Mouse (Mus musculus): ENCODE data around the gene Cct8l1. TPM values are rescaled to one million over a fixed set of nuclear protein-coding genes. Genes with fewer than 3 reads are reported as not detected.
A peak's percentile ranks its signal among the peaks of the same experiment; 100 is the strongest.

Cct8l1 gene
- polyA plus RNA-seq, 1 experiment from 2014 or later = not detected

DNA sequence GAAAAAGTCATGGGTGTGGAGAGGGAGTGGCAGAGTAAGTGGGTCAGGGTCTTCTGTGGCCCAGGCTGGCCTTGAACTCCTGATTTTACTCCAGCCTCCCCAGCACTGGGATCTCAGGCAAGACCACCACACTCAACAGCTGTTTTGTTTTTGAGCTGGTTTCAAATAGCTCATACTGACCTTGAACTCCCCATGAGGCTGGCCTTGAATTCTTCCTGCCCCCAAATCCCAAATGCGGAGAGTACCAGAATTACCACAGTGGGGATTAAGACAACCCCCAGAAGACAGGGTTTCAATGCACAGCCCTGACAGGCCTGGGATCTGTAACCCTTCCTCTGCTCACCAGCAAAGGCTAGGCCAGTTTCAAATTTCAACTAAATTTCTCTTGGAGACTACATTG lies 12.1 kb downstream of the Cct8l1 start:
- 65% methylated on average over 1 of the region's 1 CpGs for WGBS (ENCODE audit: insufficient replicate concordance)
- Histone ChIP-seq H3K4me2 (ENCODE audit: low read depth, low read length) (no peak overlapping the region), H3K27me3 (ENCODE audit: control insufficient read depth, insufficient read depth, low read depth, low read length) (no peaks in the 10 kb centered on the region), H3K9ac (ENCODE audit: low read depth, low read length) (no peak overlapping the region), H3K27ac (ENCODE audit: low read length) (no peak overlapping the region; the same call in 1 of the 2 replicates), H3K4me1 (ENCODE audit: control insufficient read depth, low read depth, low read length) (peaks cover 27% of the 10 kb centered on the region), H3K9me3 (replicated peaks; ENCODE audit: control insufficient read depth, low read length) (no peaks in the 10 kb centered on the region), H3K4me3 (ENCODE audit: low read depth, low read length) (no peak overlapping the region), H3K36me3 (ENCODE audit: control insufficient read depth, insufficient read depth) (no peaks in the 10 kb centered on the region)
- no peak for ATAC-seq (ENCODE audit: low read depth)

DNA sequence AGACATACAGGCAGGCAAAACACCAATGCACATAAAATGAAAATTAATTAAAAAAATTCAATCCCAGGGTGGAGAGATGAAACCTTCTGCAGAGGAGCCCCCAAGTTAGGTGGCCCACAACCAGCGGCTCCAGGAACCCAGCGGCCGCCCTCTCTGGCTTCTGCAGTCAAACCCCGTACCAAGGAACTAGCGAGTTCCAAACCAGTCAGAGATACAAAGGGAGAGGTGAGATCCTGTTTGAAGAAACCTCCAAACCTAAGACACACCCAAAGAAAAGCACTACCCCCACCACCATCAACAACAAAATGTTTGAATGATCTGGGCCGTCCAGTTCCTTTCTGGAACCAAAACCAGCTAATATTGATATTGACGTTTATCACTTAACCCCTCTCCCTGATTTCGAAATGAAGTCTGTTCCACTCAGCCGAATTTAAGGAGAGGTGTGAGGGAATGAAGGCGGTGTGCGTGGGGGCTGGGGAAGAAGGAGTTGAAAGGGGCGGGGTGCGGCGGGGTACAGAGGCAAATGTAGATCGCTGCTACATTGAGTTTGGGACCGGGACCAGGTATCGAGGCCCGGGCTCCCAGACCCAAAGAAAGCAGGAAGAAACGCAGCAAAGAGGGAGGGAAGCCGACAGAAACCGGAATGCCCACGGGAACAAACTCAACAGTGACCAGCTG lies 13.1 kb downstream of the Cct8l1 start:
- peak overlapping the region; percentile 69 for H3K9ac ChIP-seq (ENCODE audit: low read depth, low read length)
- H3K9me3 ChIP-seq (replicated peaks; ENCODE audit: control insufficient read depth, low read length) = no peaks in the 10 kb centered on the region
- 8% methylated on average over 22 of the region's 22 CpGs for WGBS (ENCODE audit: insufficient replicate concordance)
- no peaks in the 10 kb centered on the region for H3K27me3 ChIP-seq (ENCODE audit: control insufficient read depth, insufficient read depth, low read depth, low read length)
- peak overlapping the region; percentile 77 for H3K4me3 ChIP-seq (ENCODE audit: low read depth, low read length)
- no peaks in the 10 kb centered on the region for H3K36me3 ChIP-seq (ENCODE audit: control insufficient read depth, insufficient read depth)
- H3K4me2 ChIP-seq (ENCODE audit: low read depth, low read length) = peak overlapping the region; percentile 92
- peaks cover 30% of the 10 kb centered on the region for H3K4me1 ChIP-seq (ENCODE audit: control insufficient read depth, low read depth, low read length)
- peak overlapping the region; percentile 64 for H3K27ac ChIP-seq (ENCODE audit: low read length)
- ATAC-seq (ENCODE audit: low read depth) = peak; percentile 7

GRCm38 (mm10) chr5:25529529-25530421 lies 13.9 kb downstream of the Cct8l1 start:
- H3K9ac ChIP-seq (ENCODE audit: low read depth, low read length) = peak overlapping the region; percentile 76
- H3K4me3 ChIP-seq (ENCODE audit: low read depth, low read length) = peak overlapping the region; percentile 77
- WGBS (ENCODE audit: insufficient replicate concordance) = under 1% methylated on average over 84 of the region's 87 CpGs
- H3K27me3 ChIP-seq (ENCODE audit: control insufficient read depth, insufficient read depth, low read depth, low read length) = no peaks in the 10 kb centered on the region
- peaks cover 30% of the 10 kb centered on the region for H3K4me1 ChIP-seq (ENCODE audit: control insufficient read depth, low read depth, low read length)
- peak; percentile 98 for ATAC-seq (ENCODE audit: low read depth)
- H3K4me2 ChIP-seq (ENCODE audit: low read depth, low read length) = peak overlapping the region; percentile 92
- H3K36me3 ChIP-seq (ENCODE audit: control insufficient read depth, insufficient read depth) = no peaks in the 10 kb centered on the region
- peak overlapping the region; percentile 94 for H3K27ac ChIP-seq (ENCODE audit: low read length)
- no peaks in the 10 kb centered on the region for H3K9me3 ChIP-seq (replicated peaks; ENCODE audit: control insufficient read depth, low read length)

DNA sequence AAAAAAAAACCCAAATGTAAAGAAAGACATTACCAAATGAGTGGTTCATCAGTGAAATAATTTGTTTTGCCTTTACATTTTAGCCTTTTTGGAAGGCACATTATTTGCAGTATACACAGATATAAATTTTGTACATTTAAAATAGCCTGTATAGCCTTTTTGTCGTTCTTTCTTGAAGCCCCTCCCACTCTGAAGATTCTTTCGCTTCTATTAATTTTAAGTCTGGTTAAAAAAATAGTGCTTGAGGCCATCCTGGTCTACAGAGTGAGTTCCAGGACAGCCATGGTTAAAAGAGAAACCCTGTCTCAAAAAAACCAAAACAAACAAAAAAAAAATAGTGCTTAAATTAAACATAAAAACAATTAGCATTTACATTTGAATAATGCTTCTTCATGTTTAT lies 14.8 kb downstream of the Cct8l1 start:
- H3K27ac ChIP-seq (ENCODE audit: low read length) = no peak overlapping the region

DNA sequence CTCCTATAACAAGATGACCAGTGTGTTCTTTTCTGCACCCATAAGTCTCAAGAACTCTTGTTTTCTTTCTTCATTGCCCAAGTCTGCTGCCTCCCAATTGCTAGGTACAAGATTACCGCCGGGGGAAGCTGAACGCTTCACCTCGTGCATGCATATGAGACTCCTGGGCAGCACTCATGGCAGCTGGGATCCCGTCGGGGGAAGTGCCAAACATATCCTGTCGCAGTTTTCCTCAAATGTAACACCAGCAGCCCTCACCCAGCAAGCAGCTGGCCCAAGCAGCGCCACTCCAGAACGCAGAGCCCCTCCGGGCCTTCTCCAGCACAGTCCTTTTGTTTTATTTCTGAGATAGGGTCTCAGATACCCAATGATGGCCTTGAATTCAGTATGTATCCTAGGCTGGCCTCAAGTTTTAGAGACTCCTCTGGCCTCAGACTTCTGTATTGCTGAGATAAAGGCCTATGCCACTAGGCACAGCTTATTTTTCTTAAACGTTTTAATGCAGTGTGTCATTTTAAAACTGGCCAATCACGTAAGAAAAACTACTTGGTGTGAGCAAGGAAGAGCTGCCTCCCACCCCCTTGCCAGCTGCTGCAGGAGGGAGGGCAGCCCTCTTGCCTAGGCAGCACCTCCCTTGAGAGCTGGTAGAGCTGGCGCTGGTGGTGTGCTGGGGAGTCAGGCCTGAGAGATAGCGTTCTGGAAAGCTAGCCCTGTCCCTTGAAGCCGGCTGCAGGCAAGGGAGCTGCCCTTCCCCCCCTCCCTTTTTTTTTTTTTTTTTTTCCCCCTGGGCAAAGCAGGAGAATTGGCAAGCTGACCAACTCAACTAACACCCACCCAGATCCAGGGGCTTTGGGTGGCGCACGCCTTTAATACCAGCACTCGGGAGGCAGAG lies 16.6 kb downstream of the Cct8l1 start:
- H3K36me3 ChIP-seq (ENCODE audit: control insufficient read depth, insufficient read depth) = no peaks in the 10 kb centered on the region
- H3K4me3 ChIP-seq (ENCODE audit: low read depth, low read length) = no peak overlapping the region
- H3K9me3 ChIP-seq (replicated peaks; ENCODE audit: control insufficient read depth, low read length) = no peaks in the 10 kb centered on the region
- 51% methylated on average over 18 of the region's 18 CpGs for WGBS (ENCODE audit: insufficient replicate concordance)
- no peak overlapping the region for H3K9ac ChIP-seq (ENCODE audit: low read depth, low read length)
- peak overlapping the region; percentile 1; the same call in 1 of the 2 replicates for H3K4me2 ChIP-seq (ENCODE audit: low read depth, low read length)
- no peaks in the 10 kb centered on the region for H3K27me3 ChIP-seq (ENCODE audit: control insufficient read depth, insufficient read depth, low read depth, low read length)
- H3K27ac ChIP-seq (ENCODE audit: low read length) = peak overlapping the region; percentile 62
- peaks cover 34% of the 10 kb centered on the region for H3K4me1 ChIP-seq (ENCODE audit: control insufficient read depth, low read depth, low read length)
- ATAC-seq (ENCODE audit: low read depth) = no peak

More for the DNA sequence above, 14.8 kb downstream of the Cct8l1 start:
- Histone ChIP-seq H3K9me3 (replicated peaks; ENCODE audit: control insufficient read depth, low read length) (no peaks in the 10 kb centered on the region), H3K4me2 (ENCODE audit: low read depth, low read length) (peak overlapping the region; percentile 80), H3K4me1 (ENCODE audit: control insufficient read depth, low read depth, low read length) (peaks cover 30% of the 10 kb centered on the region), H3K9ac (ENCODE audit: low read depth, low read length) (no peak overlapping the region; the same call in 1 of the 2 replicates), H3K4me3 (ENCODE audit: low read depth, low read length) (peak overlapping the region; percentile 77), H3K36me3 (ENCODE audit: control insufficient read depth, insufficient read depth) (no peaks in the 10 kb centered on the region), H3K27me3 (ENCODE audit: control insufficient read depth, insufficient read depth, low read depth, low read length) (no peaks in the 10 kb centered on the region)
- WGBS (ENCODE audit: insufficient replicate concordance) = 6% methylated on average over 2 of the region's 2 CpGs
- ATAC-seq (ENCODE audit: low read depth) = no peak

DNA sequence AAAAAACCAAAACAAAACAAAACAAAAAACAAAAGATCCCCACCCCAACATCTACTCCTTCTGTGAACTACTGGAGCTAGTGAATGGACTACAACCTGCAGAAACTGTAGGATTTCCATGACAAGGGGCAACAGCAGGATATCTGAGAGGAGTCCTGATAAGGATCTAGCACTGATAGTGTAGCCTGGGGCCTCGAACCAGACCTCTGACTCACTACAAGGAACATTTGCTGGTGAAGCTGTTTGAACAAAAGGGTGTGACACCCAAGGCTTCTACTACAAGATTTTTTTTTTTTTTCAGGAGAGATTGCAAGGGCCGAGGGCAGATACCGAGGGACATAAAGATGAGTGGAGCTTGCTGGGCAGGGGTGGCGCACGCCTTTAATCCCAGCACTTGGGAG lies 17.4 kb downstream of the Cct8l1 start:
- no peak for ATAC-seq (ENCODE audit: low read depth)
- no peaks in the 10 kb centered on the region for H3K36me3 ChIP-seq (ENCODE audit: control insufficient read depth, insufficient read depth)
- H3K9me3 ChIP-seq (replicated peaks; ENCODE audit: control insufficient read depth, low read length) = no peaks in the 10 kb centered on the region
- H3K9ac ChIP-seq (ENCODE audit: low read depth, low read length) = no peak overlapping the region
- no peaks in the 10 kb centered on the region for H3K27me3 ChIP-seq (ENCODE audit: control insufficient read depth, insufficient read depth, low read depth, low read length)
- no peak overlapping the region for H3K4me3 ChIP-seq (ENCODE audit: low read depth, low read length)
- WGBS (ENCODE audit: insufficient replicate concordance) = 41% methylated on average over 5 of the region's 5 CpGs
- no peak overlapping the region for H3K4me2 ChIP-seq (ENCODE audit: low read depth, low read length)
- no peak overlapping the region for H3K27ac ChIP-seq (ENCODE audit: low read length)
- peaks cover 26% of the 10 kb centered on the region for H3K4me1 ChIP-seq (ENCODE audit: control insufficient read depth, low read depth, low read length)

DNA sequence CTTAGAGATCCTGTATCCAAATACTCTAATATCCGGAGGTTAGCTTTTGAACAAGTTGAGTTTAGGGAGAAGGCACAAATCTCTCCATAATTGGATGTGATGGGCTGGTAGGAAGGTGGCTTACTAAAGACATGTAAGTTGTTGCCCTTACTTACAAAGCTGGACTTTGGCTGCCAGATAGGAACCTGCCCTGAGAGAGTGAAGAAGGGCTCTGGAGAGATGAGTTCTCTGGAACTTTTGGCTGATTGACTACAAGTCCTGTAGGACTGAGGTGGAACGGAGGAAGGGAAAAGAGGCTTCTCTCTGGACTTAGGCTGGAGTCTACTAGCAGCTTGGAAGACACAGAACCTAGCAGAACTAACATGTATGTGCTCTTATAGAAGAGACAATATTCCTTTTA lies 19.7 kb downstream of the Cct8l1 start:
- no peaks in the 10 kb centered on the region for H3K36me3 ChIP-seq (ENCODE audit: control insufficient read depth, insufficient read depth)
- H3K27me3 ChIP-seq (ENCODE audit: control insufficient read depth, insufficient read depth, low read depth, low read length) = no peaks in the 10 kb centered on the region
- H3K9me3 ChIP-seq (replicated peaks; ENCODE audit: control insufficient read depth, low read length) = no peaks in the 10 kb centered on the region
- no peak overlapping the region for H3K4me3 ChIP-seq (ENCODE audit: low read depth, low read length)
- H3K4me2 ChIP-seq (ENCODE audit: low read depth, low read length) = no peak overlapping the region
- H3K9ac ChIP-seq (ENCODE audit: low read depth, low read length) = no peak overlapping the region
- WGBS (ENCODE audit: insufficient replicate concordance) = 69% methylated on average over 2 of the region's 2 CpGs
- ATAC-seq (ENCODE audit: low read depth) = no peak
- H3K27ac ChIP-seq (ENCODE audit: low read length) = no peak overlapping the region
- H3K4me1 ChIP-seq (ENCODE audit: control insufficient read depth, low read depth, low read length) = peaks cover 19% of the 10 kb centered on the region

GRCm38 (mm10) chr5:25536451-25536850 lies 20.6 kb downstream of the Cct8l1 start:
- ATAC-seq (ENCODE audit: low read depth) = no peak
- no peak overlapping the region for H3K9ac ChIP-seq (ENCODE audit: low read depth, low read length)
- H3K4me3 ChIP-seq (ENCODE audit: low read depth, low read length) = no peak overlapping the region
- H3K27ac ChIP-seq (ENCODE audit: low read length) = no peak overlapping the region
- H3K4me2 ChIP-seq (ENCODE audit: low read depth, low read length) = no peak overlapping the region
- WGBS (ENCODE audit: insufficient replicate concordance) = 69% methylated on average over 2 of the region's 2 CpGs
- peaks cover 19% of the 10 kb centered on the region for H3K4me1 ChIP-seq (ENCODE audit: control insufficient read depth, low read depth, low read length)
- no peaks in the 10 kb centered on the region for H3K36me3 ChIP-seq (ENCODE audit: control insufficient read depth, insufficient read depth)
- H3K27me3 ChIP-seq (ENCODE audit: control insufficient read depth, insufficient read depth, low read depth, low read length) = no peaks in the 10 kb centered on the region
- H3K9me3 ChIP-seq (replicated peaks; ENCODE audit: control insufficient read depth, low read length) = no peaks in the 10 kb centered on the region
